Mouse (Mus musculus): Measurements from ENCODE around the gene Sbf1.

The Sbf1 gene

GRCm38 (mm10) chr15:89282546-89282945 lies 32.6 kb downstream of the Sbf1 start:
- no peak for DNase-seq (ENCODE audit: low spot score)

- DNase-seq (ENCODE audit: low spot score) = no peak
Measured at GRCm38 (mm10) chr15:89277366-89277765, 37.7 kb downstream of the Sbf1 start.

- DNase-seq (ENCODE audit: low spot score) = no peak
Measured at GRCm38 (mm10) chr15:89275497-89275896, 39.6 kb downstream of the Sbf1 start.

GRCm38 (mm10) chr15:89264485-89264884 lies 50.6 kb downstream of the Sbf1 start:
- DNase-seq (ENCODE audit: low spot score) = no peak

- no peak for DNase-seq (ENCODE audit: low spot score)
Measured at GRCm38 (mm10) chr15:89258997-89259396, 56.1 kb downstream of the Sbf1 start.

- no peak for DNase-seq (ENCODE audit: low spot score)
Measured at GRCm38 (mm10) chr15:89255330-89255729, 59.8 kb downstream of the Sbf1 start.

GRCm38 (mm10) chr15:89249063-89249462 lies 66.0 kb downstream of the Sbf1 start:
- DNase-seq (ENCODE audit: low spot score) = no peak

- no peak for DNase-seq (ENCODE audit: low spot score)
Measured at GRCm38 (mm10) chr15:89241025-89241424, 74.1 kb downstream of the Sbf1 start.

- DNase-seq (ENCODE audit: low spot score) = no peak
Measured at GRCm38 (mm10) chr15:89239751-89240392, 75.2 kb downstream of the Sbf1 start.
